Mouse (Mus musculus): ENCODE measurements around the gene Kdf1.

Kdf1 gene

GRCm38 (mm10) chr4:133518601-133519368, at the start of gene Kdf1:
Kdf1 (plus strand) TSS chr4:133518963.
- DNase-seq (ENCODE audit: low spot score in 2 of 2), result no peak

- no peak for DNase-seq (ENCODE audit: low spot score in 2 of 2)
Measured at GRCm38 (mm10) chr4:133469122-133469521, 49.6 kb upstream of the Kdf1 start.

GRCm38 (mm10) chr4:133471135-133471821, 47.5 kb upstream of the Kdf1 start:
- DNase-seq (ENCODE audit: low spot score in 2 of 2), result no peak

- no peak for DNase-seq (ENCODE audit: low spot score in 2 of 2)
Measured at GRCm38 (mm10) chr4:133473833-133474232, 44.9 kb upstream of the Kdf1 start.

- peak; percentile 93 to 95 for DNase-seq (ENCODE audit: low spot score in 2 of 2)
Measured at GRCm38 (mm10) chr4:133479458-133480184, 39.1 kb upstream of the Kdf1 start, which contains the start of gene Tent5b. Tent5b (plus strand) TSS chr4:133480132.

GRCm38 (mm10) chr4:133480185-133480537, 38.6 kb upstream of the Kdf1 start:
- DNase-seq (ENCODE audit: low spot score in 2 of 2), result no peak

- DNase-seq (ENCODE audit: low spot score in 2 of 2), result no peak
Measured at GRCm38 (mm10) chr4:133480754-133481153, 38.0 kb upstream of the Kdf1 start.

- no peak for DNase-seq (ENCODE audit: low spot score in 2 of 2)
Measured at GRCm38 (mm10) chr4:133481488-133481887, 37.3 kb upstream of the Kdf1 start.

- DNase-seq (ENCODE audit: low spot score in 2 of 2), result no peak
Measured at GRCm38 (mm10) chr4:133482479-133482878, 36.3 kb upstream of the Kdf1 start.

GRCm38 (mm10) chr4:133484266-133485025, 34.3 kb upstream of the Kdf1 start:
- DNase-seq (ENCODE audit: low spot score in 2 of 2), result peak in 1 of 2 experiments; percentile 37

- DNase-seq (ENCODE audit: low spot score in 2 of 2), result no peak
Measured at GRCm38 (mm10) chr4:133485691-133486425, 32.9 kb upstream of the Kdf1 start.

GRCm38 (mm10) chr4:133486673-133487357, 31.9 kb upstream of the Kdf1 start:
- DNase-seq (ENCODE audit: low spot score in 2 of 2), result no peak

GRCm38 (mm10) chr4:133488619-133489392, 30.0 kb upstream of the Kdf1 start:
- DNase-seq (ENCODE audit: low spot score in 2 of 2), result no peak

- no peak for DNase-seq (ENCODE audit: low spot score in 2 of 2)
Measured at GRCm38 (mm10) chr4:133489489-133490245, 29.1 kb upstream of the Kdf1 start.

- no peak for DNase-seq (ENCODE audit: low spot score in 2 of 2)
Measured at GRCm38 (mm10) chr4:133491800-133492199, 27.0 kb upstream of the Kdf1 start.

GRCm38 (mm10) chr4:133493895-133494294, 24.9 kb upstream of the Kdf1 start:
- no peak for DNase-seq (ENCODE audit: low spot score in 2 of 2)

GRCm38 (mm10) chr4:133494432-133494831, 24.3 kb upstream of the Kdf1 start:
- DNase-seq (ENCODE audit: low spot score in 2 of 2), result peak; percentile 85 to 88

- DNase-seq (ENCODE audit: low spot score in 2 of 2), result no peak
Measured at GRCm38 (mm10) chr4:133494867-133495266, 23.9 kb upstream of the Kdf1 start.

- no peak for DNase-seq (ENCODE audit: low spot score in 2 of 2)
Measured at GRCm38 (mm10) chr4:133495711-133496110, 23.1 kb upstream of the Kdf1 start.
